Mouse (Mus musculus): ENCODE measurements around the gene Rps6kb1.

Rps6kb1 gene

GRCm38 (mm10) chr11:86580319-86581113 lies 35.9 kb upstream of the Rps6kb1 start:
- no peak for DNase-seq (ENCODE audit: low spot score)

- no peak for DNase-seq (ENCODE audit: low spot score)
Observed at GRCm38 (mm10) chr11:86579731-86580318, 35.2 kb upstream of the Rps6kb1 start.

GRCm38 (mm10) chr11:86578809-86579730 lies 34.5 kb upstream of the Rps6kb1 start:
- peak; percentile 12 for DNase-seq (ENCODE audit: low spot score)

- no peak for DNase-seq (ENCODE audit: low spot score)
Observed at GRCm38 (mm10) chr11:86578106-86578808, 33.7 kb upstream of the Rps6kb1 start.

GRCm38 (mm10) chr11:86577231-86577630 lies 32.6 kb upstream of the Rps6kb1 start:
- DNase-seq (ENCODE audit: low spot score): no peak

GRCm38 (mm10) chr11:86575632-86576378 lies 31.2 kb upstream of the Rps6kb1 start:
- DNase-seq (ENCODE audit: low spot score): no peak

- DNase-seq (ENCODE audit: low spot score): no peak
Observed at GRCm38 (mm10) chr11:86574408-86574807, 29.8 kb upstream of the Rps6kb1 start.

- no peak for DNase-seq (ENCODE audit: low spot score)
Observed at GRCm38 (mm10) chr11:86573646-86574231, 29.1 kb upstream of the Rps6kb1 start.

- no peak for DNase-seq (ENCODE audit: low spot score)
Observed at GRCm38 (mm10) chr11:86572623-86573022, 28.0 kb upstream of the Rps6kb1 start.

GRCm38 (mm10) chr11:86571871-86572270 lies 27.3 kb upstream of the Rps6kb1 start:
- DNase-seq (ENCODE audit: low spot score): no peak

- no peak for DNase-seq (ENCODE audit: low spot score)
Observed at GRCm38 (mm10) chr11:86571047-86571855, 26.6 kb upstream of the Rps6kb1 start.

- no peak for DNase-seq (ENCODE audit: low spot score)
Observed at GRCm38 (mm10) chr11:86570261-86570746, 25.7 kb upstream of the Rps6kb1 start.

- DNase-seq (ENCODE audit: low spot score): no peak
Observed at GRCm38 (mm10) chr11:86568425-86568824, 23.8 kb upstream of the Rps6kb1 start.

GRCm38 (mm10) chr11:86558258-86558657 lies 13.7 kb upstream of the Rps6kb1 start:
- DNase-seq (ENCODE audit: low spot score): no peak

GRCm38 (mm10) chr11:86553525-86553924 lies 8.9 kb upstream of the Rps6kb1 start:
- no peak for DNase-seq (ENCODE audit: low spot score)

- DNase-seq (ENCODE audit: low spot score): no peak
Observed at GRCm38 (mm10) chr11:86547412-86547811, 2.8 kb upstream of the Rps6kb1 start.

GRCm38 (mm10) chr11:86545556-86545955 lies 951 bp upstream of the Rps6kb1 start:
- DNase-seq (ENCODE audit: low spot score): no peak

- DNase-seq (ENCODE audit: low spot score): peak; percentile 47
Observed at GRCm38 (mm10) chr11:86543960-86544638, 506 bp downstream of the Rps6kb1 start.

- no peak for DNase-seq (ENCODE audit: low spot score)
Observed at GRCm38 (mm10) chr11:86542851-86543250, 1.8 kb downstream of the Rps6kb1 start.
